Mouse (Mus musculus) frontal cortex, postnatal 10 days (tissue): ENCODE results near the gene Zdhhc19.

Source experiments
- DNase-seq, 2 experiments: peaks; one replicate each; pipeline ENCODE4 v3.0.0; 2022; ENCODE audit warnings: low spot score in 2 of 2, mixed read lengths in 1 of 2

Zdhhc19 gene

GRCm38 (mm10) chr16:32550487-32550886, 54.4 kb downstream of the Zdhhc19 start:
- no peak for DNase-seq

GRCm38 (mm10) chr16:32551346-32551747, 55.3 kb downstream of the Zdhhc19 start:
- no peak for DNase-seq

- no peak for DNase-seq
Observed at GRCm38 (mm10) chr16:32555588-32555987, 59.5 kb downstream of the Zdhhc19 start.

GRCm38 (mm10) chr16:32559493-32559892, 63.4 kb downstream of the Zdhhc19 start:
- no peak for DNase-seq

GRCm38 (mm10) chr16:32563056-32563793, 67.2 kb downstream of the Zdhhc19 start:
- no peak for DNase-seq

GRCm38 (mm10) chr16:32567282-32567681, 71.2 kb downstream of the Zdhhc19 start:
- no peak for DNase-seq

GRCm38 (mm10) chr16:32568401-32568800, 72.3 kb downstream of the Zdhhc19 start:
- DNase-seq, result no peak

GRCm38 (mm10) chr16:32570042-32570441, 74.0 kb downstream of the Zdhhc19 start:
- no peak for DNase-seq

GRCm38 (mm10) chr16:32572528-32572927, 76.5 kb downstream of the Zdhhc19 start:
- no peak for DNase-seq

- no peak for DNase-seq
Observed at GRCm38 (mm10) chr16:32586482-32586881, 90.4 kb downstream of the Zdhhc19 start.

GRCm38 (mm10) chr16:32588568-32588967, 92.5 kb downstream of the Zdhhc19 start:
- DNase-seq, result no peak

GRCm38 (mm10) chr16:32591521-32591920, 95.5 kb downstream of the Zdhhc19 start:
- no peak for DNase-seq

GRCm38 (mm10) chr16:32593283-32593805, 97.3 kb downstream of the Zdhhc19 start:
- DNase-seq, result no peak

- no peak for DNase-seq
Observed at GRCm38 (mm10) chr16:32593916-32594315, 97.9 kb downstream of the Zdhhc19 start.

GRCm38 (mm10) chr16:32594701-32595100, 98.6 kb downstream of the Zdhhc19 start:
- DNase-seq, result no peak

- DNase-seq, result no peak
Observed at GRCm38 (mm10) chr16:32595142-32595855, 99.2 kb downstream of the Zdhhc19 start.

GRCm38 (mm10) chr16:32597909-32598381, 101.9 kb downstream of the Zdhhc19 start:
- DNase-seq, result no peak

GRCm38 (mm10) chr16:32599151-32599550, 103.1 kb downstream of the Zdhhc19 start:
- no peak for DNase-seq

- no peak for DNase-seq
Observed at GRCm38 (mm10) chr16:32602193-32602685, 106.2 kb downstream of the Zdhhc19 start.

GRCm38 (mm10) chr16:32607562-32608343, 111.7 kb downstream of the Zdhhc19 start:
- DNase-seq, result no peak

GRCm38 (mm10) chr16:32608344-32608711, 112.3 kb downstream of the Zdhhc19 start:
- DNase-seq, result no peak
